Mouse (Mus musculus) Patski (cell line): ENCODE data around the gene Map4. TPM values are rescaled to one million over a fixed set of nuclear protein-coding genes. Genes with fewer than 3 reads are reported as not detected.

Experiments
- ATAC-seq: fragments of 100-300 bp; one replicate; pipeline ENCODE4 v1.8.0; 2021
- CTCF ChIA-PET: fragments of 350-600 bp; sonication (Branson Sonifier 250); formaldehyde crosslinking; loops from one replicate; lab custom pipeline; 2022; ENCODE audit warnings: inconsistent platforms; lab: Charles Lee
- POLR2A ChIA-PET: fragments of 350-600 bp; sonication (Branson Sonifier 250); formaldehyde crosslinking; loops from one replicate; lab custom pipeline; 2022; ENCODE audit warnings: antibody characterized with exemption, inconsistent platforms; lab: Charles Lee
- DNase-seq: peaks from one replicate; pipeline ENCODE4 v3.0.0-alpha.2; 2011; ENCODE audit warnings: low read depth, low spot score
- H3K27me3 ChIP-seq: fragments of 371-371 bp; one replicate; pipeline ENCODE4 v1.5.1; 2021
- CTCF ChIP-seq: fragments of 100-300 bp; IDR thresholded peaks from one replicate; pipeline ENCODE4 v1.5.1; 2021
- in situ Hi-C: fragments of 300-500 bp; cut with MboI; formaldehyde crosslinking; loops from 3 replicates; pipeline ENCODE4 v1.11.1; 2018; ENCODE audit warnings: low pct_unique_long_range_greater_than_20kb, mixed read lengths
- polyA plus RNA-seq: library from polyadenylated mRNA; unstranded; gene quantifications from one replicate; pipeline ENCODE4 v1.2.3, GENCODE M21; 2021

Map4 gene
- polyA plus RNA-seq, 1 experiment from 2014 or later: 143 TPM

GRCm38 (mm10) chr9:110081066-110081465 is 149.8 kb downstream of the Map4 start:
- CTCF ChIA-PET: interaction anchor here (1.2 to 2.8 kb wide), 3 partner anchors 9 to 186 kb away, joined by 3 to 14 read pairs (median 4); no protein-coding TSS in a partner anchor
- no peak for ATAC-seq
- POLR2A ChIA-PET: no interaction called here
- in situ Hi-C loops: no loop called here
- no peak for TF ChIP-seq CTCF
- no peak for DNase-seq
- no peaks in the 10 kb centered on the region for H3K27me3 ChIP-seq

DNA sequence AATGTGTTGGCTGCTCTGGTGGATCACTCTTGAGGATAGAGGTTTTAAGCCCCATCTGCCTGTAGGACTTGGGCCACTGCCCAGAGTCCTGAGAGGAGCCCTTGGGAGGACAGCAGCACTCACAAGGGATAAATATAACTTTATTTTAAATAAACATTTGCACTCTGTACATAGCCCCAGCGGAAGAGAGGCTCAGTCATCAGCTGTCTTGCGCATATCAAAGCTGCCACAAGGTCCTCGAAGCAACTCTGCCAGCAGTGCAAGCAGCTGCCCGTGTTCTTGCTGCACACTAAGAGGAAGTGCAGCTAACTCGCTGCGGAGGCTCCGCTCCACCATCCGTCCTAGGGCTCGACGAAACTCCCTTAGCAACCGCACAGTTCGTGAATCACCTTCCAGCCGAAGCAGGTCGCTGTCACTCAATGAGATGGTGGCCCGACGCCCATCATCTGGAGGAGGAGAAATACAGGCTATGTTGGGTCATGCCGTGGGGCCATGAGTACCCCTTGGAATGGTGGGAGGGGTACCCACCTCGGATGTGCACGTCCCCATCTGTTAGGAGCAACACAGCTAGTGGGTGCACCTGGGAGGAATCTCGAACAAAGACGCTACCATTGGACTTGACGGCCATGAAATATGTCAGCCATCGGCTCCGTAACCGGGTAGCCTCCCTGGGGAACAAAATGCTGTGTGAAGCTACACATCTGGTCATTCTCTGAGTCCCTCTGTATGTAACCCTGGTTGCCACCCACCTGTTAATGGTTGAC is 153.1 kb downstream of the Map4 start:
- no peak for ATAC-seq
- CTCF ChIA-PET: interaction anchor here (0.8 to 1.3 kb wide), 2 partner anchors 8 to 17 kb away, joined by 4 to 5 read pairs; no protein-coding TSS in a partner anchor

DNA sequence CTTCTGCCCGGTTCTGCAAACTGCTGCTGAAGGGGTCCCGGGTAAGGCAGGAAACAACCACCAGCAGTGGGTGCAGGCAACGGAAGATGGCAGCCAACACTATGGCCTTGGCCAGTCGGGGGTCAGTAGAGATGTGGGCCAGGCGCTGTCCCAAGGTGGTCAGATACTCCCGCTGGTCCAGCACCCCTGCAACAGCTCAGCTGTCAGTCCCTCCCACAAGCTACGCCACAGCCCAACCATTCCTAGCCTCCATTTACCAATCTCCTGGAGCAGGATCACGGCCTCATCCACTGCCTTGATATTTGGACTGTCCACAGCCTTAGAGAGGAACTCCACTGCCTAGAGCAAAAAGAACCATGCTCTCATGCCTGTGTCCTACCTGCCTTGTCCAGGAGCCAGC is 154.4 kb downstream of the Map4 start:
- ChIA-PET POLR2A (no interaction called here), CTCF (no interaction called here)
- ATAC-seq (no peak), DNase-seq (no peak)
- TF ChIP-seq CTCF: no peak
- H3K27me3 ChIP-seq: no peaks in the 10 kb centered on the region
- in situ Hi-C loops: no loop called here

More for the DNA sequence above, 153.1 kb downstream of the Map4 start:
- POLR2A ChIA-PET: interaction anchor here (0.8 kb wide), 1 partner anchor 192 kb away, joined by 3 read pairs; no protein-coding TSS in a partner anchor
- no peak for TF ChIP-seq CTCF
- H3K27me3 ChIP-seq: no peaks in the 10 kb centered on the region
- in situ Hi-C loops: no loop called here
- no peak for DNase-seq

GRCm38 (mm10) chr9:110093303-110093702 is 162.0 kb downstream of the Map4 start:
- DNase-seq (no peak), ATAC-seq (no peak)
- CTCF ChIA-PET: interaction anchor here (0.7 to 1.3 kb wide), 2 partner anchors 98 to 109 kb away, joined by 3 to 5 read pairs; no protein-coding TSS in a partner anchor
- POLR2A ChIA-PET: no interaction called here
- in situ Hi-C loops: no loop called here
- H3K27me3 ChIP-seq: no peaks in the 10 kb centered on the region
- no peak for TF ChIP-seq CTCF

DNA sequence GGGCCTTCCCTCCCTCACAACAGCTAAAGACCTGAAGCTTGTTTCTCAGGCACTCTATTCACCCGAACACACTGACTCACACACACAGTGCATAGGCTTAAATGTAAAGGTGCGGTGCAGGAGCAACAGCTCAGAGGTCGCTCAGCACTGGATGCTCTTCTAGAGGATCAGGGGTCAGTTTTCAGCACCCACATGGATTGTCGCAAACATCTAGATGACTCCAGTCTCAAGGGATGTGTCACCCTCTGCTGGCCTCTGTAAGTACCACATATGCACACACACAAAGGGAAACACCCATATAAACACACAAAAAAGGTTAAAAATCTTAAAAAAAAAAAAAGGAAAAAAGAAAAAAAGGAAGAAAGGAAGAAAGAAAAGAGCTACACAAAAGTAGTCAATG is 163.5 kb downstream of the Map4 start:
- CTCF ChIA-PET: no interaction called here
- H3K27me3 ChIP-seq: no peaks in the 10 kb centered on the region
- in situ Hi-C loops: no loop called here
- ATAC-seq (no peak), DNase-seq (no peak)
- POLR2A ChIA-PET: interaction anchor here (0.5 kb wide), 1 partner anchor 16 kb away, joined by 3 read pairs; no protein-coding TSS in a partner anchor
- no peak for TF ChIP-seq CTCF

- no peak for ATAC-seq
- CTCF ChIA-PET: no interaction called here
Observed at GRCm38 (mm10) chr9:110097791-110098190, 166.5 kb downstream of the Map4 start.

GRCm38 (mm10) chr9:110100627-110101600 is 169.7 kb downstream of the Map4 start:
- peak; percentile 97 for ATAC-seq
- CTCF ChIA-PET: interaction anchor here (0.8 to 1.3 kb wide), 8 partner anchors 11 to 107 kb away, joined by 3 to 5 read pairs (median 4); no protein-coding TSS in a partner anchor
- in situ Hi-C loops: no loop called here

More at GRCm38 (mm10) chr9:110097791-110098190, 166.5 kb downstream of the Map4 start:
- no peak for DNase-seq
- in situ Hi-C loops: no loop called here
- no peak for TF ChIP-seq CTCF
- no peaks in the 10 kb centered on the region for H3K27me3 ChIP-seq
- POLR2A ChIA-PET: no interaction called here

DNA sequence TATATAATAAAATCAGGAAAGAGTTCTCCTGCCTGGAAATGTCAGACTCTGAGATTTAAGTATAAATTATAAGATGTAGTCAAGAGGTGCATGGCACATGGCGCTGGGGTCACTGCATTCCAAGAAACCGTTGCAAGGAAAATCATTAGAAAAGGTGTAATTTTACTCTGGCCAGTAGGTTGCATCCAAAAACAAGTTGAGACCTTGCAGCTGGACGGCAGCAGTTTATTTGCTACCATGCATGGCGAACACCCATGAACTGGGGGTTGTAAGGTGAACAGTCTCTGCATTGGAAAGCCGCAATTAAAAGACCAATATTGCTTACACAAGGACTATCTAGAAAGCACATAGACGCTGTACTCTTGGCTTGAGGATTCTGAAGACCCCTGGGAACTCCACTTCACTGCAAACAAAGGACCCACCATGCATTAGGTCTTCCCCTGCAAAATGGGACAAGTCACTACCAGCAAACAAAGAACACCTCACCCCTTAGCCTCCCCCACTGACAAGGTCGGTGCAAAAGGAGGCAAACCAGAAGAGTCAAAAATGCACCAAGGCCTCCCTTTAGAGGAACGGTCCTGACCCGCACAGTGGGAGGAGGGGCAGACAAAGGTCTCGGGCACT is 185.2 kb downstream of the Map4 start:
- H3K27me3 ChIP-seq: no peaks in the 10 kb centered on the region
- CTCF ChIA-PET: no interaction called here
- ATAC-seq (peak; percentile 5), DNase-seq (no peak)
- POLR2A ChIA-PET: no interaction called here
- in situ Hi-C loops: no loop called here
- TF ChIP-seq CTCF: no peak

More at GRCm38 (mm10) chr9:110100627-110101600, 169.7 kb downstream of the Map4 start:
- peak; percentile 99 for TF ChIP-seq CTCF
- no peaks in the 10 kb centered on the region for H3K27me3 ChIP-seq
- POLR2A ChIA-PET: no interaction called here
- peak; percentile 28 for DNase-seq

- H3K27me3 ChIP-seq: no peaks in the 10 kb centered on the region
- DNase-seq (peak; percentile 63), ATAC-seq (peak; percentile 94)
- in situ Hi-C loops: no loop called here
- POLR2A ChIA-PET: no interaction called here
- TF ChIP-seq CTCF: no peak
- CTCF ChIA-PET: interaction anchor here (1.8 kb wide), 1 partner anchor 13 kb away, joined by 6 read pairs; no protein-coding TSS in a partner anchor
Observed at GRCm38 (mm10) chr9:110116977-110117778, 185.9 kb downstream of the Map4 start, which contains the start of gene Smarcc1. Smarcc1 (plus strand) TSS chr9:110117708.
